ENCODE assay signal across 8 mouse cellular contexts in genomic region chr8:26698580-26698979, GRCm38 (mm10).
DNase-seq lines count a peak whose midpoint lies in the region; ATAC-seq and TF ChIP-seq lines count a peak whose summit lies in the region.

No protein-coding gene starts in this region.

- H3K27ac ChIP-seq in kidney, adult 2 months (ENCODE audit: insufficient read depth, low read depth, low read length) = no peak overlapping the region
- H3K27ac ChIP-seq in intestine, postnatal 0 days (ENCODE audit: low read depth, low read length) = no peak overlapping the region
- H3K27ac ChIP-seq in limb, embryonic 10.5 days = no peak overlapping the region

- no peaks in the 10 kb centered on the region for H3K4me1 ChIP-seq in kidney, adult 2 months (ENCODE audit: control insufficient read depth, insufficient read depth, low read length)
- no peaks in the 10 kb centered on the region for H3K4me1 ChIP-seq in intestine, postnatal 0 days (replicated peaks; ENCODE audit: control insufficient read depth, insufficient read depth, low read length)
- H3K4me1 ChIP-seq in limb, embryonic 10.5 days = no peaks in the 10 kb centered on the region

- no peak overlapping the region for H3K4me2 ChIP-seq in intestine, postnatal 0 days (replicated peaks; ENCODE audit: low read depth)

- H3K4me3 ChIP-seq in kidney, adult 2 months (ENCODE audit: insufficient read depth, low read depth, low read length) = no peak overlapping the region
- H3K4me3 ChIP-seq in intestine, postnatal 0 days (ENCODE audit: low read depth, low read length) = no peak overlapping the region
- H3K4me3 ChIP-seq in limb, embryonic 10.5 days = no peak overlapping the region

- H3K36me3 ChIP-seq in kidney, adult 2 months (ENCODE audit: control insufficient read depth, insufficient read depth, low read length) = no peaks in the 10 kb centered on the region
- no peaks in the 10 kb centered on the region for H3K36me3 ChIP-seq in intestine, postnatal 0 days (ENCODE audit: control insufficient read depth, insufficient read depth)
- H3K36me3 ChIP-seq in limb, embryonic 10.5 days = no peaks in the 10 kb centered on the region

- peak; percentile 38 for DNase-seq in kidney, adult 2 months
- DNase-seq in kidney, postnatal 14 days = no peak
- DNase-seq in skeletal muscle tissue, adult 2 months (ENCODE audit: low read depth, low spot score) = peak; percentile 49
- no peak for DNase-seq in cerebellum, adult 9-11 months
- DNase-seq in layer of hippocampus, postnatal 10 days (ENCODE audit: low spot score in 2 of 2) = no peak
- no peak for DNase-seq in limb, embryonic 10.5 days (ENCODE audit: low spot score)

- ATAC-seq in activated CD4-positive, CD25-positive, alpha-beta regulatory T cell, adult 4 months = peak; percentile 32
- ATAC-seq in intestine, postnatal 0 days = peak; percentile 31; the same call in 1 of the 2 replicates

- no peak for TF ChIP-seq POLR2A in kidney, adult 2 months (IDR thresholded peaks at IDR 0.05; ENCODE audit: low read depth, low read length)

- no peaks in the 10 kb centered on the region for H3K27me3 ChIP-seq in kidney, adult 2 months (replicated peaks; ENCODE audit: control insufficient read depth, insufficient read depth, low read length)
- no peaks in the 10 kb centered on the region for H3K27me3 ChIP-seq in intestine, postnatal 0 days (replicated peaks; ENCODE audit: control insufficient read depth, insufficient read depth, low read length)
- H3K27me3 ChIP-seq in limb, embryonic 10.5 days (ENCODE audit: low read depth, poor library complexity, severe bottlenecking) = peaks cover 59% of the 10 kb centered on the region

- H3K9me3 ChIP-seq in intestine, postnatal 0 days (ENCODE audit: control insufficient read depth) = no peaks in the 10 kb centered on the region
- H3K9me3 ChIP-seq in limb, embryonic 10.5 days (replicated peaks) = no peaks in the 10 kb centered on the region; the same call in 1 of the 2 replicates

- TF ChIP-seq CTCF in kidney, adult 2 months (conservative IDR thresholded peaks at IDR 0.05; ENCODE audit: insufficient read depth, insufficient read length, low read depth, low read length) = no peak
- TF ChIP-seq CTCF in intestine, postnatal 0 days (IDR thresholded peaks at IDR 0.05; ENCODE audit: low read depth) = no peak

- H3K9ac ChIP-seq in intestine, postnatal 0 days (ENCODE audit: low read depth, low read length) = no peak overlapping the region

- WGBS in kidney, adult 2 months = 46% methylated on average over 7 of the region's 7 CpGs
- WGBS in intestine, postnatal 0 days = 28% methylated on average over 7 of the region's 7 CpGs
- 62% methylated on average over 7 of the region's 7 CpGs for WGBS in limb, embryonic 10.5 days

Comparison
In these comparisons a context has a peak if more than half of its experiments do, and no peak if none do; other contexts are left out.
1. DNase-seq: peak in kidney, adult 2 months (single experiment) and skeletal muscle tissue, adult 2 months (single experiment); none in kidney, postnatal 14 days (single experiment), cerebellum, adult 9-11 months (single experiment), layer of hippocampus, postnatal 10 days (0 of 2) and limb, embryonic 10.5 days (single experiment).